Mouse (Mus musculus) monocyte, adult 2 months (primary cell): ENCODE results near the gene Gm11115.

Source experiments
- DNase-seq, 2 experiments: peaks; one replicate each; pipeline ENCODE4 v3.0.0; 2022; ENCODE audit warnings: low spot score in 2 of 2, low read depth in 1 of 2

Gene Gm11115

DNA sequence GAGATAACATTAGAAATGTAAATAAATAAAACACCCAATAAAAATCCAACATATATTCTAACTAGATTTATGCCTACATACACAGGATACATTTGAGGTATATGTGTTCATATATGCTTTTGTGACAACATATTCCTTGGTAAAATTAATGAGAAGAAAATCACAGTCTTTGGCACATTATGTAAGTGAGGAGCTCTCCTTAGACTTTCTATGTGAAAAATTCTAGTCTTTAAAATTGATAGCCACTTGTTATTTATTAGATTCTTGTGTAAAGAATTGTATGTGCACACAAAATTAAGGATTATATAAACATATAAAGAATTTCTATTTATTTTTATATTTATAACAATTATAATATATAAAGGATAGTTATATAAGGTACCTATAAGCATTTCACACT lies at the start of gene Gm11115:
Gene Gm11115, minus strand, starts transcription at position 101 of the 400 bp plus-strand sequence.
- no peak for DNase-seq

DNA sequence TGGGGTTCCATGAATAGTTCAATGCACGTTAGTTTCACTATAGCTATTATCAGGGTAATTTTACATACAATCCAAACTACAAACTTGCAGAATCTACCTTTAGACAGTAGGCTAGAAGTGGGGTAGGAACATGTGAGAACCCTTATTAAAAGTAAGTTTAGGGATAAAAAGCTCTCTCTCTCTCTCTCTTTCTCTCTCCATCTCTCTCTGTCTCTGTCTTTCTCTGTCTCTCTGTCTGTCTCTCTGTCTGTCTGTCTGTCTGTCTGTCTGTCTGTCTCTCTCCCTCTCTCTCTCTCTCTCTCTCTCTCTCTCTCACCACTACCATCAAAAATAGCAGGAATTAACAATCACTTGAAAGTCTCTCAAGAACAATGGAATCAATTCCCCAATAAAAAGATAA lies 42.5 kb downstream of the Gm11115 start, which contains the start of gene Gm11116:
Gene Gm11116, minus strand, starts transcription at position 101 of the 400 bp plus-strand sequence.
- DNase-seq, result no peak
